Mouse (Mus musculus): Measurements from ENCODE around the gene Jmjd8.
"Not testable (repeated sequence)": the region's sequence is repeated elsewhere in the genome, so short reads cannot be mapped to it uniquely, and the experiment has no call there.

Jmjd8 gene

DNA sequence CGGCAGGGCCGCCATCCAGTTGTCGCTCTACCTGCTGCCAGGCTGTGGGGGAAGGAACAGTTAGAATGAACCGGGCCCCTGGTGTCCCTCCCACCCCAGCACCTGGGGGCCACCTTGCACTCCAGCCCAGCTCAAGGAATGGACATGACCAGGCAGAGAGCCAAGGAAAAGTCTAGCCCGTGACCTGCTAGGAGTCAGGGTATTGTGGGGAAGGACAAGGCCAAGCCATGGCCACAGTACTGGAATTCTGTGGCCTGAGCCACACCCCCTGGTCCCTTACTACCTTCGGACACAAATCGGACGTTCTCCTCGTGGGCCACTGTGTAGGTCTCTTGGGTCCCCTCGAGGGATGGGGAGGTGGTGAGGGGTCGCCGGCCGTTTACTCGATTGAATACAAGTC lies 35.6 kb downstream of the Jmjd8 start:
- DNase-seq = no peak

DNA sequence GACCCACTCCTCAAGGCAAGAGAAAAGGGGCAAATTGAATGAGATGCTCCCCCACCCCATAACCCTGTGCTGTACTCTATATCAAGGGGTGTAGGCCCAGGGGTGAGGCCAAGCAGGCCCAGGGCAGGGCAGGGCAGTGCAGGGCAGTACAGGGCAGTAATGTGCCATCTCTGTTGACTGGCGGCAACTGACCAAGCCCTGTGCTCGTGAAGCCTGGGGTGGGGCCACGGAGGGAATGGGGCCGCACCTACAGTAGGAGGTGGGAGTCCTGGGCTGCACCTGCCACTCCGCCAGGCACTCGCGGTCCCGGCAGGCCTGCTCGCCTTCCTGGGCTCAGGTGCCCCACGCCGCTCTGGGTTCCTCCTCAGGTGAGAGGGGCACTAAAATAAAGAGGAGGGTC lies 36.6 kb downstream of the Jmjd8 start:
- DNase-seq = no peak

DNA sequence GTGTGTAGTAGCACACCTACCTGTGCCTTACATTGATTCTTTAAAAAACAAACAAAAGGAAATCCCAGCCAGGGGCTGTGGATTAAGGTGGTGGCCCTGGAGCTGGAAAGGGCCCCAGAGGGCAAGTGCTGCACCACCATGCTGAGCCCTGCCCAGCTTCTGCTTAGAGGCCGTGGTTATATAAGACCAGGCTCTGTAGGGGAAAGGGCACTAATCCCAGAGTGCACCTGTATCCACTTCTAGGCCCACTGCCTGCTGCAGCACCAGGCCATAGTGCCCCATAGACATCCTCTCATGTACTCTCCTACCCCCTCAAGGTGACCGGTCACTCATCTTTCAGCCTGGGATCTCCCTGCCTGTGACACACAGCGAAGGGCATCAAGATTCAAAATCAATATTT lies 37.5 kb downstream of the Jmjd8 start:
- no peak for DNase-seq

DNA sequence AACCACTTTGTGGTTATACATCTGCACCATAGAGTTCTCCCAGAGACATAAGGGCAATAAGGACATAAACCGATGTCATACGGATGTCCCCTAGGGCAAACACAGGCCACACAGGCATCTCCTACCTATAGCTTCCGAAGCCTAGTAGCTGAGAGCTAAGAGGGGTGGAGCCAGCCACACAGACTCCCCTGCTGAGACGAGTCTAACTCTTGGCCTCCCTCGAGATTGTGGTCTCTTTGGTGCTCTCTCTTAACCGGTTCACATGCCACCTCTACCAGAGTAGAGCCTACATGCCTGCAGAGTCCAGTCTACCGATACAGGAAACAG lies 38.8 kb downstream of the Jmjd8 start:
- DNase-seq = no peak

DNA sequence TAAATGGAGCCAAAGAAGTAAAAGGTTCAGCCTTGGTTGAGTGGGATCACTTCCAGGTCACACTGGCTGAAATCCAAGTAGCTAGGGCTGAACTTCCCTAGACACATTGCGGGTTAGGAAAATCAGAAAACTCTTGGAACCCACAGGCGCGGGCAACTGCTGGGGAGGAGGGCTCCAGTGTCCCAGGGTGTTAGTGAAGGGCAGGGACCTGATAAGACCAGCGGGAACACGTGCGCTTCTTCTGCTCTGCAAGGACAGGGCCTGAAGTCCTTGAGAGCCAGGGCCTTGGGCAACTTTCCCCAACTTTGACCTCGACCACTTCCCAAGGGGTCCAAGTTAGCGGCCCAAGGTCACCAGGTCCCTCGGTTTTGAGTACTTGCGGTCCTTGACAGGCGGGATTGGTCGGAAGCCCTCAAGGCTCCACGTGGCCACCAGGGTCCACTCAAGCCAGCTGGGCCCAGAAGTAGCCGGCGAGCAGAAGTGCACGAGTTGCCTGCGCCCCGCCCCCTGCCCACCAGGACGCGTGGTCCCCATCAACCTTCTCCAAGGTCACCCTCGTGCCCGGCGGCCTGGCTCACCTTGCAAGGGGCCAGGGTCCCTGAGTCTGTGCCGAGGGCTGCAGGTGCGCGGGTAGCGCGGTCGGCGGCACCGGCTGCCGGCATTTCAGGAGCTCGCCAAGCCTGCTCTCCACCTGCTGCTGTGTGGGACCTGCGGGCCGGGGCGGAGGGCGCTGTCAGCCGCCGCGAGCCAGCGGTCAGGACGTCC lies 39.4 kb downstream of the Jmjd8 start:
- no peak for DNase-seq

DNA sequence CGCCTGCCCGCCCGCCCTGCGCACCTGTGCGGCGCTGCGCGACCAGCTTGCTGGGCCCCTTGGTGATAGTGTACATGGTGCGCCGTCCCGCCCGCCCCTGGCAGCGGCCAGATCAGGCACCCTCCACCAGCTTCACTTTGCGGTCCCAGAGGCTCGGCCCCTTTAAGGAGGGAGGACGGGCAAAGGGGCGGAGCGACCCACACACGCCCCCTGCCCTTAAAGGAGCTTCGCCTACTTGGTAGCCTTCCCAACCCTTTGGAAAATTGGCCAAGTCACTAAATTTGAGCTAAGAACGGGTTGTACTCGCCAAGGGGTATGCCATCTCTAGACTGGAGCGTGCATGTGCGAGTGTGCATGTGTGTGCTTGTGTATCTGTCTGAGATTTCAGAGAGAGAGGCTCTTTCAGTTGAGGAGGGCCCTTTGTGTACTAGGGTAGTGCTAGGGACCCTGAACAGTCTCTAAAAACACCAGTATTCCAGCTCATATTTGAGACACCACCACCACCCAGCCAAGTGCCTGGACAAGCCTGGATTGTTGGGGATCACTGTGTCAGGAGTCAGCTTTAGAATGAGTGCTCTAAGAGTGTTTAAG lies 40.0 kb downstream of the Jmjd8 start, which contains the start of gene Mcrip2:
Gene Mcrip2, minus strand, starts transcription at position 164 of the 591 bp plus-strand sequence.
- peak; percentile 85 for DNase-seq

DNA sequence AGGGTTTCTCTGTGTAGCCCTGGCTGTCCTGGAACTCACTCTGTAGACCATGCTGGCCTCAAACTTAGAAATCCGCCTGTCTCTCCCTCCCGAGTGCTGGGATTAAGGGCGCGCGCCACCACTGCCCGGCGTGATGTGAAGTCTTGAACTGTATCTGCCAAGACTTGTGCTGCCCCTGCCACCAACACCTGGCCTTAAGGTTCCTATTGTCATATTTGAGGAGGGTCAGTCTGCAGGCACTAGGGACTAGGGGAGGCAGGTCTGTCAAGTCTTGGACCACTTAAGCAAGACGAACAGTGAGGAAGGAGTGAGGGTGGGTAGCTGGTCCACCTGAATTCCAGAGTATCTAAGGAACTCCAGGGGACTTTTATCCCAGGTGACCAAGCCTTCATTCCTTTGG lies 40.8 kb downstream of the Jmjd8 start:
- DNase-seq = no peak

DNA sequence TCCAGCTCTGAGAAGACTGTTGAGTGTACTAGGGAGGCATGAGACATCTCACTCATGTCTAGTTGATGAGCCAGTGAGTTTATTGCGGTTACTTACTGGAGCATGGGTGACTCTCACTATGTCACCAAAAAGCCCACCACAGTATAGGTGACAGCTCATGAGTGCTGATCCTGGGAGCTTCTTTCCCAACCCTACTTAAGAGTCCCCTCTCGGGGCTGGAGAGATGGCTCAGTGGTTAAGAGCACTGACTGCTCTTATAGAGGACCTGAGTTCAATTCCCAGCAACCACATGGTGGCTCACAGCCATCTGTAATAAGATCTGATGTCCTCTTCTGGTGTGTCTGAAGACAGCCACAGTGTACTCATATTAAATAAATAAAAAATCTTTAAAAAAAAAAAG lies 41.3 kb downstream of the Jmjd8 start:
- DNase-seq = no peak

DNA sequence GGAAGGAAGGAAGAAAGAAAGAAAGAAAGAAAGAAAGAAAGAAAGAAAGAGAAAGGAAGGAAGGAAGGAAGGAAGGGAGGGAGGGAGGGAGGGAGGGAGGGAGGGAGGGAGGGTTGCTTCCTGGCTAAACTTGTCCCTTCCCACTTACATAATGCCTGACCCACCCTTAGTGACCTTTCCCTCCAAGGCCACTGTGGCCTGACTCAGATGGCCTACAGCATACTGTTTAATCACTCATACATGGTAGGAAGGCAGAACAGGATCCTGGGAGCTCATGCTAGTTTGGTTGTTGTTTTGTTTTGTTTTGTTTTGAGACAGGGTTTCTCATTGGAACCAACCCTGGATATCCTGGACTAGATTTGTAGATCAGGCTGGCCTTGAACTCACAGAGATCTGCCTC lies 42.9 kb downstream of the Jmjd8 start:
- not testable (repeated sequence) for DNase-seq

DNA sequence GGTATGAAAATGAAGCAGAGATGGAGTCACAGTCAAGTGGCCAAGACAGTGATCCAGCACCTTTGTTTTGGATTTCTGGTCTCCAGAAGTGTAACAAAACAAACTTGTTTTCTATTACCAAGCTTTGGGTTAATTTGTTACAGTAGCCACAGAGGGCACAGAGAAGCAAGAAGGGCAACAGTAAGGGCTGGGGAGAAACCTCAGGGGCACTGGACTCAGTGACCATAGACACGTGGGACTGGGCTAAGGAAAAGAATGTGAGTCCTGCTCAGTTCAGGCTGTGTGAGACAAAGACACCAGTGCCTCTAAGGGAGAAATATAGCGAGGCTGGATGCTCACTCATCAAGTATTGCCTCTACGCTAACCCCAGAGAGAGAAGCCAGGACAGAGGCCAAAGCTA lies 44.0 kb downstream of the Jmjd8 start:
- no peak for DNase-seq

DNA sequence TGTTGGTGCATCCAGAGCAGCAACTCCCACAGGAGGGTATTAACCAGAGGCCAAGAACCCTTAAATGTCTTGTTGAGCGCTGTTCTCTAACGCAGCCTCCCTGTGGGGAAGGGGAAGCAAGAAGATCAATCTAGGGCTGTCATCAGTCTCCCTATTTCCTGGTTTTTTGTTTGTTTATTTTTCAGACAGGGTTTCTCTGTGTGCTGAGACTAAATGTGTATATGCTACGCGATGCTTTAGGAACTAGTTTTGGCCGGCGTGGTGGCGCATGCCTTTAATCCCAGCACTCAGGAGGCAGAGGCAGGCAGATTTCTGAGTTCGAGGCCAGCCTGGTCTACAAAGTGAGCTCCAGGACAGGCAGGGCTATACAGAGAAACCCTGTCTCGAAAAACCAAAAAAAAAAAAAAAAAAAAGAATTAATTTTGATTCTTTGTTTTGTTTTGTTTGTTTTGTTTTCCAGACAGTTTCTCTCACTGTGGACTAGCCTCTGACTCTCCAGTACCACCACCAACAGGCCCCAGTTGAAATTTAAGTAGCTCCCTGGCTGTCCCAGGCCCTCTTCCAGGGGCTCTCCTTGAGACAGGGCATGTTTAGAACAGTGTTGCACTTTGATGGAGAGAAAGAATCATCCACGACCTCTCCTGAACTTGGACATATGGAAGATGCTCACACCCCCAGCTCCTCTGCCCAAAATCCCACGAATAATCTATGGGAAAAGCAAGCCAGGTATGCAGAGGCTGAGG lies 44.9 kb downstream of the Jmjd8 start:
- no peak for DNase-seq

DNA sequence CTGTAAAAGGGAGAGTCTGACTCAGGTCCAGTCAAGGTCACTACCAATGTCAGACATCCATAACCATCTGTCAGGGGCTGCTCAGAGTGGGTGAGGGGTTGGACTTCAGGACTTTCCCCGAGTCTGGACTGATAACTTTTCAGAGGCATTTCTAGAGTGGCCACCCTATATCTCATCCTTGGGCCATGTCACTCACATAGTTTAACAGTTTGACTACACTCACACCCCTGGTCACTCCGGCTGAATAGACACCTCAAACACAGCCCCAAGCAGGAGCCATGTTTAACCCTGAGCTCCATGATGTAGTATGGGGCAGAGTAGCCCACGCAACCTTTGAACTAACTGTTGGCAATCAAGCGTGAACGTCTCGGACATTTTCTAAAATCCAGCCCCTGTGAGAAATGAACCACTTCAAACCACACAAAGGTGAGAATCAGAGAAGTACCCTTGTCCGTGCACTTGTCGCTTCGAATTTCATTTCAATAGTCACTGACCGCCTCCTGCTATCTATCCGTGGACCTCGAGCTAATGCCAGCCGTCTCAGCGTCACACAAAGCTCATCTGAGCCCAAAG lies 45.6 kb downstream of the Jmjd8 start:
- DNase-seq = no peak

DNA sequence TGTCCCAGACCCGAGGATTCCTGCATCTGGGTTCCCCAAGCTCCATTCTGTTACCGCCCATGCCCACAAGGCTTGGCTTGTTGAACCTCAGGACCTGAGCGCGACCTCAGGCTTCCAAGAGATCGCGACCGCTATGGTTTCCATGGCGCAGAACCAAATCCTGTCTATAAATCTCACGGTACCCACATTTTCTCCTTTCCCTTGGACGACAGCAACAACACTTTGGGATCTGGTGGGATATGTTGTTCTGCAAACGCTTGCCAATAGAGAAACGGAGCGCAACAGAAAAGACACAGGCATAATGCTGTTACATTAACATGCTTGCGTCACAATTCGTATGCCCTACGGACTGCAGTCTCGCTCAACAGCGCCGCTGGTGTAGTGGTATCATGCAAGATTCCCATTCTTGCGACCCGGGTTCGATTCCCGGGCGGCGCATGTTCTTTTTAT lies 46.1 kb downstream of the Jmjd8 start, which contains the start of gene Mettl26:
Gene Mettl26, plus strand, starts transcription at position 354 of the 450 bp plus-strand sequence.
- peak; percentile 95 for DNase-seq

DNA sequence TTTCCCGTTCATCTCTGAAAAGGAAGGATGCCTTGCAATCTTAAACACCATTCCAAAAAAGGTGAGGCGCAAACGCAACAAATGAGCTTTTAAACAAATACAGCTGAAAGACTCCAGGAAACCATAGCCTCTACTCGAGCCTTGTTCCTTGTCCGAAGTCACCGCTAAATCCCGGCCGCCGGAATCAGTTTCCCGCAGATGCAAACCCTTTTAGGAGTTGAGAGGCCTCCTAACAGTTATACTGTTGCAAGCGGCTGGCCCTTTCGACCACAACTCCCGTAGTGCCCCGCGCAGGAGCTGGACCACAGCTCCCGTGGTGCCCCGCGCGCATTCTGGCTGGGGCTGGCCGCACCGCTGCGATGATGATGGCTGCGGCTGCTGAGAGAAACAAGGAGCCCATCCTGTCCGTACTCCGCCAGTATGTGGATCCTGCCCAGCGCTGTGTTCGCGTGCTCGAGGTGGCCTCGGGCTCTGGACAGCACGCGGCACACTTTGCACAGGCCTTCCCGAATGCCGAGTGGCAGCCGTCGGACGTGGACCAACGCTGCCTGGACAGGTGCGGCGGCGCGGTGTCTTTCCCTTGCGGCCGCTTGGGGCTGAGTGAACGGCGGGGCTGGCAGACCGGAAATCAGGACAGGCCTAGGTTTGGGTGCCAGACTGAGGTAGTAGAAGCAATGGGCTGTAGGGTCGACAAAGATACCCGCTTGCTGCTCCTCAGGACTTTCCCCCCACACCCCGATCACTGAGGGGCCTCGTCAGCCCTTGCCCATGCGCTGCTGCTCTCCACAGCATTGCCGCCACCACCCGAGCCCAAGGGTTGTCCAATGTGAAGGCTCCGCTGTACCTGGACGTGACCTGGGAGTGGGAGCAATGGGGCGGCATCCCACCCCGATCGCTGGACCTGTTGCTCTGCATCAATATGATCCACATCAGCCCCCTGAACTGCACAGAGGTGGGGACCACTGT lies 46.8 kb downstream of the Jmjd8 start:
- peak; percentile 94 for DNase-seq

DNA sequence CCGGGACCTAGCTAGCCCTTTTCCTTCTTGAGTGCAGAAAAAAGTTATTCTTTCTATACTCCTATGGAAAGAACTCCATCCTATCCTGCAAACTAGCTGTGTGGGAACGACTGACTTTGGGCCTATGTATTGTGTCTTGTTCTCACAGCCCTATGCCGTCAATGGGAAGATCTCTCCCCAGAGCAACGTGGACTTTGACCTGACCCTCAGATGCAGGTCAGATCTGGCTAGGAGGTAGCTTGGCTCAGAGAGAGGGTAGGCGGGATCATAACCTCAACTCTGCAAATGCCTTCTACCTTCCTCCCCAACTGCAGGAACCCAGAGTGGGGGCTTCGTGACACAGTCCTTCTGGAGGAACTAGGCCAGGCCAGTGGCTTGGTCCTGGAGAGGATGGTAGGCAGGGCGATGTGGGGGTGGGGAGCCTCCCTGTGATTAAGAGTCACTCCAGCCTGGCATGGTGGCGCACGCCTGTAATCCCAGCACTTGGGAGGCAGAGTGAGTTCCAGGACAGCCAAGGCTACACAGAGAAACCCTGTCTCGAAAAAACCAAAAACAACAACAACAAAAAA lies 47.8 kb downstream of the Jmjd8 start:
- no peak for DNase-seq

DNA sequence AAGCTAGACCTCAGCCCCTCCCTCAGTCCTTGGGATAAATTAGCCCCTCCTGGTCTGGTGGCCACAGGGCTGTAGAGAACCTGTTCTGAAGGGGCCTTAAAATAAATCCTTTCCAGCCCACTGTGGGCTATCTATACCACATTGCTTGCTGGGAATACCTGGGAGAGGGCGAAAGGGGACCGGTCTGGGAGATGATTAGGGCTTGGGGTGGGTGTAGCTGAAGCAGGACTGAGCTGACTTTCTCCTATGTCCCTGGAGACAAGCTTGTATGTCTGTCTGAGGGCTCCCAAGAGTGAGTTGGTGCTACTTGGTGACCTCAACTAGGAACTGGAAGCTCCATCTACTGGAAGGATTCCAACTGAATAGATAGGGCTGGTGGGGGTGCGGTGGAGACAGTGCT lies 48.4 kb downstream of the Jmjd8 start:
- no peak for DNase-seq

DNA sequence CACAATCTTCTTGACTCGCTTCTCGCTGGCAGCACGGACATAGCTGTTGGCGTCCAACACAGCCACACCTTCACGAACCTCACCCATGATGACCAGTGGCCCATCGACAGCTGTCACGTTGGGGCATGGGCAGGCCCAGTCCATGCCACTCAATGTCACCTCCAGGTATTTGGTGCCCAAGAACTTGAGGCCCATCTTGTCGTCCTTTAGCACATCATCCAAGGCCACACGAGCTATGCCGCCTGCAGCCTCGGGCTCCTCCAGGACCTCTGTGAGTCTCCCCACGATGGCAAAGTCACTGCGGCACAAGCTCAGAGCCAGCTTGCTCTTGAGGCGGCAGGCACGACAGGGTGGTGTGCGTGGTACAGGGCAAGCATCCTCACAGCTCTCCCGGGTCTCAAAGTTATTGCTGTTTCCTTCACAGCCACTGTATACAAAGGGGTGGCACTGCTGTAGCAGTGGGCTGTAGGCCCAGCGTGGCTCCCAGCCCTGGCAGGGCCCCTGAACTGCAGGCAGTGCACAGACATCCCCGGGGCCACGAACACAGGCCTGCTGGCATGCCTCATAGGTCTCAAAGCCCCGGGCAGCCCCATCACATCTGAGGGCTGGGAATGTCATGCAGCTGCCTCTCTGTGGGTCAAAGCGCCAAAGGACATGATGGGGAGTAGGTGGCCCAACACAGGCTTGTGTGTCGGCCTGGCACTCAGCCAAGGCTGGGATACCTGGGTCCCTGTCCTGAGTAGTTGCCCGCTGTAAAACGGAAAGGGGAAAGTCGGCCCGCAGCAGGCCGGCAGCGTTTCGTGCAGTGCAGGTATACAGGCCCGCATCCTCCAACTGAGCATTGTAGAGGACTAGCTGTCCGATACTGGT lies 49.3 kb downstream of the Jmjd8 start:
- no peak for DNase-seq

DNA sequence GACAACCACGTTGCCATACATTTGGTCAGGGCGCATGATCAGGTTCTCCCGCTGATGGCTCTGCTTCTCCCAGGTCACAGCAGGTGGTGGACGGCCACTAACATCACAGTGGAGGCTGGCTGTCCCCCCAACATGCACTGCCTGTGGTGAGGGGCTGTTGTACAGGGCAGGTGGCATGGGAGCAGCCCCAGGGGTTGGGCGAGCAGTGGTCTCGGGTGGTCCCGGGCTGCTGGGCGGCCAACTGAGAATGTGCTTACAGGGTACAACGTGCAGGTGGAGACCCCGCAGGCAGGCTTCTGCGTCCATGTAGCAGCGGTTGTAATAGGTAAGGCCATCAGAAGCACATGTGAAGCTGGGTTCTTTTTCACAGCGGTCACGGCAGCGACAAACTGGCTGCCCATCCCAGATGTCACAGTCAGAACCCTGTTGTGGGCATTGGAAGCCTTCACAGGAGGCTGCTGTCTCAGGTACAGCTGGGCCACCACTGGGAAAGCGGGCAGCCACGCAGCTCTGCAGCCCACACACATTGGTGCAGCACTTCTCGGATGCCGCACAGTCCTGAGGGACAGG lies 50.0 kb downstream of the Jmjd8 start:
- no peak for DNase-seq

DNA sequence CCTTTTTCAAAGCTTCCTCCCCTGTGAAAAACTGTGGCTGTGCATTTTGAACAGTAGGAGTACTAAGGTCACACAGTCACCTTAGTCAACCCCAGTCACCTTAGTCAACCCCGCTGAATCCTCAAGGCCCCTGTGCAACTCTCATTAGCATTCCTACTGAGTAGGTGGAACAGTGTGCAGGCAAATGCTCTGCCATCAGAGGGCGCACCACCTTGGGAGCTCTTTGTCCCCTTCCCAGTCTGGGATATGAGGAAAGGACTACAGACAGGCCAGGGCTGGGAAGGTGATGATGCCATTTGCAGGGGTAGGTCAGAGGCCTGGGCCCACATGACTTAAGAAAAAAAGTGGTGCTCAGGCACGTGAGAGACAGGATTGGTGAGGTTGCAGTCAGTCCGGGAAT lies 50.6 kb downstream of the Jmjd8 start:
- DNase-seq = peak; percentile 53

DNA sequence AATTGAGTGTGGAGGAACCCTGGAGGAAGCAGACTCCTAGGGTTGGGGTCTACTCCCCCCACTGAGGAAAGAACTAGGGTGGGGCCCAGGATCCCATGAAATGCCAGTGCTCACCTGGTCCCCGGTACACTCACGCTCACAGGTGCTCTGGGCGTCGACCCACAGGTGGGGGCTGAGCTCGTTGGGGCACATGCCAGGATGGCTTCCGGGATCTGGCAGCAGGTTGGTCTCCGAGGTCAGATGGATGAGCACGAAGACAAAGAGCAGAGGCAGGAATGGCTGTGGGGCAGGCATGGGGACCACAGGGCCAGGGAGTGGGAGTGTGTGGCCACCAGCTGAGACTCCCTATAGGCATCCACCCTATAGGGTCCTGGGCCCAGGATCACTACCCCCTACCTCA lies 51.1 kb downstream of the Jmjd8 start:
- no peak for DNase-seq

Measured in right cerebral cortex, adult 18-20 months (tissue).